Mouse (Mus musculus): ENCODE data around the gene Cryba1.
A peak's percentile ranks its signal among the peaks of the same experiment; 100 is the strongest.
"Not testable (repeated sequence)": the region's sequence is repeated elsewhere in the genome, so short reads cannot be mapped to it uniquely, and the experiment has no call there.

The Cryba1 gene

DNA sequence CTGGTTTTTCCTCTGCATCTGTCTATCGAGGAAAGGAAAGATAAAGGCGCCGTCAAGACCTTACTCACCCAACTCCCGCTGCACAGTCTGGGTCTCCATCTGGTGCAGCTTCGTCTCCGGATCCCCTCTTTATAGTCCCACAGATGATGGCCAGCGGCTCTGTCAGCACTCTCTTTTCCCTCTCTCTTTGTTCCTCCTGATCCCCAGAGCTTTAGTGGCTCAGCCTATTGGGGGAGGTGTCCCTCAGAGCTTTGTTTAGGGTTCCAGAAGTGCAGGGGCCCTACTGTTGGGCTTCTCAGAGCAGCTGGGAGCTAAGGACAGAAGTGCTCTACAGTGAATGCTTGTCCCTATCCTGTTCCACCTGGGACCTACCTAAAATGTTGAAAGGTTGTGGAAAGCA, at the start of gene Cryba1:
Gene Cryba1 (minus strand): TSS at position 101 of the 400 bp plus-strand sequence.
- no peak for DNase-seq (ENCODE audit: low spot score)

DNA sequence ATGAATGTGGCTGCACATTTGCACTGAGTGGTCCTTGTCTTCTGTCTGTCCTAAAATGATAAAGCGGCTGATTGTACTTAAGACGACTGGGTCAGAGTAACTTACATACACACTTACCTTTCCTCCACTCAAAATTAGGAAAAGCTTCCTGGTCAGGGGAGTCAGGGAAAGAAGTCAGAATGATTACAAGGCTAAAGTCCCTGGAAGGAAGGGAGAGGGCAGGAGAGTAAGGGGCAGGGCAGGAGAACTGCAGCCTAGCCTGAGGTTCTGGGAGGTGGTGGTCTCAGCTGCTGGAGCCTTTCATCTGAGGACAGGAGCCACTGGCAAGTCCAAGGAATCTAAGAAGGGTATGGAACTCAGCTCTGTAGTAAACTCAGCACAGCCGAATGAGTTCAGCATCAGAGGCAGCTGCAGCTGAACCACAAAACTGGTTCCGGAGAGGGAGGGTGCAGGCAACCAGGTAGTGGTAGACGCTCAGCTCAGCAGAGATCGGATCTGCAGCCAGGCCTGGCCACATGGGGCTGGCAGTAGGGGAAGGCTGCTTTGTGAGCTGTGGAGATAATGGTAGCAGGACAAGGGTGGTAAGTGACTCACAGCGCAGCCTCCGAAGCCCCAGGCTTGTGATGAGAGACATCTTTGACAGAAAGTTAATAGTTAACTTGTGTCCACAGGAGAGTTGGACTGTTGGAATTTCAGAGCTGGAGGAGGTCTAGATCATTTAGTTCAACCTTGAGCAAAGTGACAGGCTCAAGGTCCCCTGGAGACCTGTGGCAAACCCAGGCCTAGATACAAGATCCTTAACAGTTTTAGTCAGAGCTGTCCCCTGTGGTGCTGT, 47.0 kb upstream of the Cryba1 start:
- DNase-seq (ENCODE audit: low spot score), result peak; percentile 81

GRCm38 (mm10) chr11:77770346-77770745, 45.3 kb upstream of the Cryba1 start:
- DNase-seq (ENCODE audit: low spot score), result peak; percentile 78

- DNase-seq (ENCODE audit: low spot score), result no peak
Observed at GRCm38 (mm10) chr11:77769496-77769895, 44.4 kb upstream of the Cryba1 start.

GRCm38 (mm10) chr11:77766351-77767001, 41.4 kb upstream of the Cryba1 start:
- DNase-seq (ENCODE audit: low spot score), result peak; percentile 85

GRCm38 (mm10) chr11:77765459-77765777, 40.3 kb upstream of the Cryba1 start:
- DNase-seq (ENCODE audit: low spot score), result no peak

GRCm38 (mm10) chr11:77764694-77765458, 39.8 kb upstream of the Cryba1 start:
- DNase-seq (ENCODE audit: low spot score), result peak; percentile 88

- peak; percentile 51 for DNase-seq (ENCODE audit: low spot score)
Observed at GRCm38 (mm10) chr11:77763673-77764340, 38.7 kb upstream of the Cryba1 start.

DNA sequence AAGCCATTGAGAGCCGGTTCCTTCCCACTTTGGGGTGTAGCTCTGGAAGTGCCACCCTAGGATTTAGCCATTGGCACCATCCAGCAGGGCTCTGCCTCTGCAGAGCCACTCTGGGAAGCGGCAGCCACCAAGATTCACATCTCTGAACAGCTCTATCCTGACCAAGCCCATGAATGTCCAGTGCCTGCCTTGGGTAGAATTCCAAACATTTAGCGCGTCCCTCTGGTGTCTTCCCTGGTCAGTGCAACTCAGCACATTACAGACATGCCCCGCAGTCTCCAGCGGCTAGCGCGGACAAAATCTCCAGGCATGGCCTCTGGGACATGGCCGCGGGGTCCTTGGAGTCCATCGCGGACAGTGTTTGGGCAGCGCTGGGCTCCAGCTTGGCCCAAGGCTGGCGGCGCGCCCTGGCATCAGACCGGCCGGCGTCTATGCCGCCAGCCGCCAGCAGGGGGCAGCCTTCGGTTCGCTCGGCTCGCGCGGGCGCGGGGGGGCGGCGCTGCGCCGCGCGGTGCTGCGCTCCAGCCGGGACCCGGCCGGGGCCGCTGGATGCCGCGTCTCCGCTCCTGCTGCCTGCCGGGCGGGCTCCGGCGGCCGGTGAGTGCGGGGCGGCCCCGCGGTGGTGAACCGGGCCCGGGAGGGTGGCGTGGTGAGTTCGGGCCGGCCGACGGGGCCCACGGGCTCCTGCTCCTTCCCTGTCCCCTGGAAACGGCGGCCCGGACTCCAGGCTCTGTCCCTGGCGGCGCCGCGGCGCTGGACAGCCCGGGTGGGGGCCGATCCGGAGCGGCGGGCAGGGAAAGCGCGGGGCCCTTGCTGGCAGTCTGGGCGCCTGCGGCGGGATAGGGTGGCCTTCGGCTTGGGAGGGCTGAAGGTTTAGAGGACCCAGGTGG, 37.9 kb upstream of the Cryba1 start, which contains the start of gene Myo18a:
Gene Myo18a (plus strand): TSS at position 464 of the 890 bp plus-strand sequence.
- DNase-seq (ENCODE audit: low spot score), result peak; percentile 70

- no peak for DNase-seq (ENCODE audit: low spot score)
Observed at GRCm38 (mm10) chr11:77760031-77760430, 34.9 kb upstream of the Cryba1 start.

DNA sequence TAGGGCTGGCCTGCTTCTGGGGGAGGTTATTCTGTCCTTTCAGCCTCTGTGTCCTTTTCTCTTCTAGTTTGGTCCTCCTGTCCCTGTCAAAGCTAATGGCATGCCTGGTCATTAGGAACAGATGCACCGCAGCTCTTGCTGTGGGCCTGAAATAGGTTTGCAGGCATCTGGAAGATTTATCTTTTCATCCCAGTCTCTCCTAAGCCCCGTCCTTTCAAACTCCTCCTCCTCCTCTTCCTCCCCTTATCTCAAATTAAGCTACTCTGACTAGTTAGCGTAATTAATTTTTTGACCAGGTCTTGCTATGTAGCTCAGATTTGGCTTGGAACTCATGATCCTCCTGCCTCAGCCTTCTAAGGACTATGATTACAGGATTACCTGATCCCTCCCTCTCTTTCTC, 28.4 kb upstream of the Cryba1 start:
- DNase-seq (ENCODE audit: low spot score), result no peak

GRCm38 (mm10) chr11:77752525-77752924, 27.4 kb upstream of the Cryba1 start:
- DNase-seq (ENCODE audit: low spot score), result no peak

- no peak for DNase-seq (ENCODE audit: low spot score)
Observed at GRCm38 (mm10) chr11:77748996-77749395, 23.9 kb upstream of the Cryba1 start.

- not testable (repeated sequence) for DNase-seq (ENCODE audit: low spot score)
Observed at GRCm38 (mm10) chr11:77747103-77747502, 22.0 kb upstream of the Cryba1 start.

GRCm38 (mm10) chr11:77746652-77747051, 21.6 kb upstream of the Cryba1 start:
- DNase-seq (ENCODE audit: low spot score), result no peak

DNA sequence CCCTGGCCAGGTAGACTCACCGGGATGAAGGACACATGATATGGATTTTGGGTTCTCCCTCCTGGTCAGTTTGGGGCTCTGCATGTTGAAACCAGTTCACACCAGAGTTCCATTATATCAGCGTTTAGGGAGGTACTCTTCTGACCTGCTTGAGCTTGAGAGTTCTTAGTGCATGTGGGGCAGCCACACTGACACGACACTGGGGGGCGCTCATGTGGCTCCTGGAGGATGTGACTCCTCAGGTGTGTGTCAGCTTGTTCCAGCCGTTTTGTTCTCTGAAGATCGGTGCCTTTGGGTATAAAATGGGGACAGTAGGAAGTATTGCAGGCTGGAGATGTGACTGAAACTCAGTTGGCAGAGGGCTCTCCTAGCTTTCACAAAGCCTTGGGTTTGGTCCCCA, 18.9 kb upstream of the Cryba1 start:
- no peak for DNase-seq (ENCODE audit: low spot score)

DNA sequence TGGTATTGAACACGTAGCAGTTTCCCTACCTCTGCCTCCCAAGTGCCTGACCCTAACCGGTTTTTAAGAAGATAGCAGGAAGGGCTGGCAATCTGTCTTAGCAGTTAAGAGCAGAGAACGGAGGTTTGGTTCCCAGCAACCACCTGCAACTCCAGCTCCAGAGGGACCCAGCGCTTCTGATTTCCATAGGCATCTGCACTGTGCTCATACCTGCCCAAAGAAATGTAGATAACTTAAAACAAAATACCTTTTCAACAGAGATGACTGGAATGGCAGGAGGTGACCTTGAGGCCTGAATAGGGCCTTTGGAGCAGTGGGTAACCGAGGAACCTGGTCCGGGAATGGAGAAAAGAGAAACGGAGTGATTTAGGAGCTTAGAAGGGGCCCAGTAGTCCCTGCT, 13.5 kb upstream of the Cryba1 start:
- DNase-seq (ENCODE audit: low spot score), result no peak

- DNase-seq (ENCODE audit: low spot score), result peak; percentile 52
Observed at GRCm38 (mm10) chr11:77737289-77737688, 12.2 kb upstream of the Cryba1 start.

DNA sequence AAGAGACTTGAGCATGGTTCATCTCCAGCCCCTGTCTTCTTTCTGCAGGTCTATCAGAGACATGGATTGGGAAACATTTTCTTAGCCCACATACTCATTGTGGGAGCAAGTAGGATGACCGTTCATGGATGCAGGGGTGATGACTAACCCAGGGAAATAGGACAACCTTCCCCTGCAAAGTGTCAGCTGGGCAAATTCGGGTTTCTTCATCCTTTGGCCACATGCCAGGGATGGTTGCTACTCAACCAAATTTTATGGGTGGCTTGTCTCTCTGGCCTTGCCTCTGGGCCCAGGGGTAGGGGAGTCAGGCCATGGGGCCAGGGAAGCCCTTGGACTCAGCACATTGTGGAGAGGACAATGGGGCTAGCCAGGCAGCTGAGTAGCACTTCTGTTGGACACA, 3.5 kb upstream of the Cryba1 start:
- DNase-seq (ENCODE audit: low spot score), result no peak

DNA sequence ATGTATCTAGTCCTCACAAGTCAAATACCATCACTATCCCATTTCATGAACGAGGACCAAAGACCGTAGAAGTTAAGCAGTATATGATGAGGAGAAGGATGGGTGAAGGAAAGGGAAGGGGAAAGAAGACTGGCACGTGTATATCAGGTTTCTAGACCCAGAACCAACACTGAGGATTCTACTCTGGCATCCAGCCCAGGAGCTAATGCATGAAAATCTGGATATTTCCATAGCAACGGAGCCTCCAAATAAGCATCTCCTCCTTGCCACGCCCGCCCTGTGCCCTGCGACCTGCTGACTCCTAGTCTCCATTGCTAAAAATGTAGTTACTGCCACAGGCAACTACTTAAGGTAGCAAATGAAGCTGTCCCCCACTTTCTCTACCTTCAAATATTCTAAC, 317 bp downstream of the Cryba1 start:
- DNase-seq (ENCODE audit: low spot score), result no peak

DNA sequence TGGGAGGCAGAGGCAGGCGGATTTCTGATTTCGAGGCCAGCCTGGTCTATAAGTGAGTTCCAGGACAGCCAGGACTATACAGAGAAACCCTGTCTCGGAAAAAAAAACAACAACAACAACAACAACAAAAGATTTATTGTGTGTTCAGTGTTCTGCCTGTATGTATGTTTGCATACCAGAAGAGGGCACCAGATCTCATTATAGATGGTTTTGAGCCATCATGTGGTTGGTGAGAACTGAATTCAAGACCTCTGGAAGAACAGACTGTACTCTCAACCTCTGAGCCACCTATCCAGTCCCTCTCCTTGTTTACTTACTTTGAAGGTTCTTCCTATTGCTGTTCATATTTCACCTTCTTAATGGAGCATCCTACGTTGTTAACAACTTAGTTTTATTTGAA, 3.7 kb downstream of the Cryba1 start:
- no peak for DNase-seq (ENCODE audit: low spot score)
